Mouse (Mus musculus): ENCODE results near the gene Tmem189.

- TF ChIP-seq CTCF (IDR thresholded peaks at IDR 0.05), result no peak
- no peak for TF ChIP-seq EP300 (IDR thresholded peaks at IDR 0.05)
These were observed 30.9 kb downstream of the Tmem189 start for GRCm38 (mm10) chr2:167658712-167659111.
